Mouse (Mus musculus) ovary, postnatal 14 days (tissue): ENCODE results near the gene Tmcc3.

Experiments used
- DNase-seq: peaks from one replicate; pipeline ENCODE4 v3.0.0; 2022; ENCODE audit warnings: low spot score

Gene Tmcc3

DNA sequence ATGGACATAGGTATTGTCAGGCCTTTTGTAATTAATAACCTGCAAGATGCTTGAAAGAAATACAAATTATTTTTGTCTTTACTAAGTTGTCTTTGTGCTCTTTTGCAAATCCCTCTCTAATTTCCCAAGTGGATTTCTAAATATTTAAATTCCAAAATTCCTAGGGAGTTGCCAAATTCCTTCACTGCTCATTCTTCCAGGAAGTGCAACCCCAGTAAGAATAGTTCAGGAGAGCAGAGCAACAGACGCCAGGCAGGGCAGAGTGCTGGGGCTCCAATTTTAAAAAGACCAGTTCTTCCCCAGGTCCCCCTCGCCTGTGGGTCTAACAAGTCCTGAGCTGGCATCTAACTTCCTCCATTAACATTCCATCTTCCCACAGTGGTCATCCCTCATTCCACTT, 239.3 kb downstream of the Tmcc3 start:
- no peak for DNase-seq

DNA sequence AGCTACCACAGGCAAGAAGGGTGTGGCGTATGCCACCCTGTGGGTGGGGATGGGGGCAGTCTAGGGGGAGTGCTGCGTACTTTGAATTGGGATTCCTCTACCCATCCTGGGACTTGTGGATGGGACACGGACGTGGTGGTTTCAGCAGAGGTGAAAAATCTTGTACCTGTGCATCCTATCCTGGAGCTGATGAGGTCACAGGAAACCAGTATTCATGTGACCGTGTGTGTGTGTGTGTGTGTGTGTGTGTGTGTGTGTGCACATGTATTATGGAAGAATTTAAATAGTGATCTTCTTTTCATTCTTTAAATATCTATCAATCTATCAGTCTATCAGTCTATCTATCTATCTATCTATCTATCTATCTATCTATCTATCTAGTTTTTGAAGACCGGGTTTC, 239.8 kb downstream of the Tmcc3 start:
- DNase-seq: no peak

DNA sequence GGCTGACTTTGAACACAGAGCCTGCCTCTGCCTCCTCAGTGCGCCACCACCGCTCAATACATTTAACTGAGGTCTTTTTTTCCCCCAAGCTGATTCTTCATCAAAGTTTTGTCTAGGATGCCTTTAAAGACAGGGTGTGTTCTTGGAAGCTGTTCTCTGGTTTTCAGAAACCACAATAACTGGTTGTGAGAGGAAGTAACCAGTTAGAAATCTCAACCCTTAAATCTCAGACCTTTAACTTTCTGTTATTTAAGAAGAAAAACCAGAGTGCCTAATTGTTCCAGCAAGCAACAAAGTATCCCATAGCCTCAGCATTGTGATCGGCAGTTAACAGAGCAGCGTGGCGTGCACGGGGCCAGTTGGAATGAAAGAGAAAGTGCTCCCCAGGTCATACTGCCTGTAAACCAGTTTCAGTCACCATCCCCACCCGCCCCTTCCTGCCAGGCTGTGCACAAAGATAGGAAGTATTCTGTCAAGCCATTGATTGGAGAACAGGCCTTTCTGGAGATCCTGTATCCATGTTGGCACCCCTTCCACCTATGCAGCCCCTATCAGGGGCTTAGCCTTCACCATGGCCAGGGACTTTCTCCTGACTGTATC, 240.3 kb downstream of the Tmcc3 start:
- DNase-seq: no peak

DNA sequence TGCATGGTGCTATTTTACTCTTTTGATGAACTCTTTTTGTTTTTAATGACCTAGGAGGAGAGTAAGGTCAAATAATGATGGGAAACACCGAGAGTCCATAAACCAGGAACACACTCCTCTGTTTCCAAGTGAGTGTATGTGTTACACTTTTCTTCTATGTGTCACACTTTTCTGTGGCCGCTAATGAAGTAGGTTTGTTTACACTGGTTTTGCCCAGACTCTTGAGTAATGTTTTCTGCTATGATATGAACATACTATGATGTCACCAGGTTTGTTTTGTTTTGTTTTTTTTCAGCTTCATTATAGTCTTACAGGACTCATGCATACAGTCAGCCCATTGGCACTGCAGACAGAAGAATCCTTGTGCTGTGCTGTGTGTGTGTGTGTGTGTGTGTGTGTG, 243.6 kb downstream of the Tmcc3 start:
- no peak for DNase-seq

DNA sequence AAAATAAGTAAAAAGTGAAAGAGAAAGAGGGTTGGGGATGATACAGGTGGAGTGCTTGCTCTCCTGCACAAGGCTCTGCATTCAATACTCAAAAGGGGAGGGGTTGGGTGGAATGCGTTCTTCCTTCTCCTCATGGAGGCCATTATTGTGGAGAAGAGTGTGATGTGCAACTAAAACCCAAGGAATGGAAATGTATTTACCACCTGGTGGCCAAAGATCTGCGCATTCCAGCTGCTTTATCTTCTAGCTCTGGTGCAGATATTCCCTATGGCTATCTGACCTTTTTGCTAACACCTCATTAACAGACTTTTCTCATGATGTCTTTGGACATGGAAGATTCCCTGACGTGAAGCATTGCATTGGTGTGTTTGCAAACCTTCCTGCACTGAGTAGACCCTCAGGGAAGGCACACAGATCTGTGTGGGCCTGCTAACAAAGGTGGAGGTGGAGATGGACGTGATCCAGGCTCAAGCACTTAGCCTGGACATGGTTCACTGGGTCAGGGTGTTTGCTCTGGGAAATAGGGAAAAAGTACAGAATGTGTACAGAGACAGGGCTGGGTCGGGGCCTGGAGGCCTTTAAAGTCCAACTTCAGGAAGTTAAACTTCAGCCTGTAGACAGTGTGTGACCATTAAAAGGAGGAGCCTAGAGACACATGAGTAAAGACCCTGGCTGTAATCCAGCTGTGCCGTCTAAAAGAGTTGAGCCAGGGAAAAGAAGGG, 245.8 kb downstream of the Tmcc3 start:
- no peak for DNase-seq

DNA sequence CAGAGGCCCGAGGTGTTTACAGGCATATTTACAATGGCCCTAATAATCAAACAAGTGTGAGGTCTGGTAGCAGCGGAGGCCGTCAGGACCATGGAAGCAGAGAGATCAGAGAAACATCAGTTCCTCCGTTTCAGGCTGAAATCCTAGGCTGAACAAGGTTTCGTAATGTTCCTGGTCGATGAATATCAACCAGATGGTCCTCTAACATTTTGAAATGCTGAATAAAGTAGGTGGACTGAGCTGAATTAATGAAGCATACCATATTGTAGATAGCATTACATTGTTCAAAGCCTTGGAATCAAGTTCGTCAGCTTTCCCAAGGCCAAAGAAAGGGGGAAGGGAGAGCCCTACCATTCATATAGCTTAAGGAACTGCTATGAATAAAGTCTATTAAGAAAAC, 247.1 kb downstream of the Tmcc3 start:
- DNase-seq: no peak

DNA sequence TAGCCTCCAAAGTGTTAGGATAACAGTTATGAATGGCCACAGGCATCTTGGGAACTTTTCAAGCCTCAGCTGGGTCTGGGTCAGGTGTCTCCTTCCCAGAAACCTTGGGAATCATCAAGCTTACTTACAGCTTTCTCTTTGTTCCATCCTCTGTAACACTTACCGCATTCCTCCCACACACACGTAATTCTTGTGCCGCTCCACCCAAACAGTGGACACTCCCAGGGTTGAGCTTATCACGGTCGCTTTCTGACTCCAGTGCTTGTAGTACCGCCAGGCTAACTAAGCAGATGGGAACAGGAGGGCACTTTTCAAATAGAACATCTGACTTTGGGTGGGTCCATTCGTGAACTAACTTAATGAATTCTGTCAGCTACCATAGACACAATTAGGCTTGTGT, 249.6 kb downstream of the Tmcc3 start:
- no peak for DNase-seq

DNA sequence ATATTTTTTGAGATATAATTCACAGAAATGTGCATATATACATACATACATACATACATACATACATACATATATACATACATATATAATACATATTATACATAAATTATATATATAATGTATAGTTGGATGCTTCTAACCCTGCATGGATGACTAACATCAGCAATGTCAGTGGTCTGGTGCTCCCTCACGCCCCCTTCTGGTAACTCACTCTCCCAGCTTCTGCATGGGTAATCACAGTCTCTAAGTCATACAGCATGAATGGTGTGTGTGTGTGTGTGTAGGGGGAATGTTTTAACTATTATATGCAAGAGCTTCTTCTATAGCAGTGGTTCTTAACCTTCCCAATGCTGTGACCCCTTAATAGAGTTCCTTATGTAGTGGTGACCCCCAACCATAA, 250.4 kb downstream of the Tmcc3 start:
- no peak for DNase-seq

DNA sequence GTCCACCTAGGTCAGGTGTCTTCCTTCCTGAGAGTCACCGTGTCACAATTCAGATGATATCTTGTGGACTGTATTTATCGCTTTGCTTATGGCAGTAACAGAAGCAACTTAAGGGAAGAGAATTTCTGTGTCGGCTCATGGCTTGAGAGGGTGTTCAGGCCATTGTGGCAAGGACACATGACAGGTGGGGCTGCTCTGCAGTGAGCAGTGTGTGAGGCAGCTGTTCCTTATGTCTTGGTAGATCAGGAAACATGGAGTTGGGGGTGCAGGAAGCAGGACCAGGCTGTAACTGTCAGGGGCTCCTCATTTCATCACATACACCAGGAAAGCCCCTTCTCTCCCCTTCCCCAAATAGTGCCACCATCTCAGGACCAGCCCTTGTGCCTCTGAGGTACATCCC, 251.2 kb downstream of the Tmcc3 start:
- DNase-seq: no peak

DNA sequence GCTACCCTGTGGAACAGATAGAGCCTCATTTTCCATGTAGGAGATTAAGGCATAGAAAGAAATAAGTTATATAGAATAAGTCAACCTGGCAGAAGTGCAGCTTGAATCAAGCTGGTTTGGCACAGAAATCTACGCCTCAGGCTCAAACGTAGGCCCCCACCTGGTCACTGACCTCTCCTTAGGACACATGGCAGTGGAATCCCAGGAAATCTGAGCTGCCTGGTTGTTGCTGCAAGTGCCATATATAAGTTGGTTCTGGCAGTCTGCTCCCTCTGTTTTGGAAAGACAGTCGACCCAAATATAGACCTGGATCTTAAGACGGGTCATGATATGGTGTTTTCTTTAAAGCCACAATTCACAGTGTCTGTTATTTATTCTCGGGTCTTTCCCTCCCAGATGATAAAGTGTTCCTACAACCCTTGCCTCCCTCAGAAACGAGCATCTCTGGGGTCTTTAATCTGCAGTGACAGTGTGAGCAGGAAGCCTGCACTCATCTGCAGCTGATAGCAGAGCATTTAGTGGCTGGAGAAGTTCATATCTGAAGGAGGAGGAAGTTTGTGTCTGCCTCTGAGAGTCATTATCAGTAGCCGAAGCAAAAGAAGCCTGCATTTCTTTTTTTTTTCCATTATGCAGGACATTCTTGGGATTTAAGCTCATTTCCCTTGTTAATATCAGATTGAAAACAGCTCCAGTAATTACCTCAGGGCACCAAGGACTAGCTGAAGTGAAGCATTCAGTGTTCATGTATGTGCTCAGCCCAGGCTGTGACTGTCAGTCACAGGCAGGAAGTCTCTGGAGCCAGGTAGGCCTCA, 253.9 kb downstream of the Tmcc3 start:
- no peak for DNase-seq

DNA sequence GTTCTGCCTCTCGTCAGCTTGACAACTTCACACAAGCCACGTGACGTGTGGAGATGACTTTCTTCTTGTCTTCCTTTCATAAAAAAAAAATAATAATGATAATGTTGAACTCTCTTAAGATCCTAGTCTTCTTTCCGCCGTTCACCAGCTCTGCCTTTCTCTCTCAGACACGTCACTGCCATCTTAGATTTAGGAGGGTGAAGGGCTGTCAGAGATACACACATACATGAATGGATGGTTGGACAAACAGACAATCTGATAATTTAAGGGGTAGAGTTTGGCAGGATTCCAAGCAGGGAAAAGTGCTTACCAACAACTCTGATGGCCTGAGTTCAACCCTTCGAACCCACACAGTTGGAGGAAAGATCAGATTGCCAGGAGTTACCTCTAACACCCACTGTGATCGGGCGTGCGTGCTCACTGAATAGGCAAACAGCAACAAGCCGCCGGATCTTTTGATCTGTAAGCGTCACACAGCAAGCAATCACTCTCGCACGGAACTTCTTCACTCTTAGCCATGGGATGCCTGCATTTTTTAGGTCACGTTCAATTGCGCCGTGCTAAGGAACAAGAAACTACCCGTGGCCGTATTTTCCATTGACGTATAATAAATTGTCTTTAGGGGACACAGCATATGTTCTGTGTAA, 254.6 kb downstream of the Tmcc3 start:
- DNase-seq: no peak

DNA sequence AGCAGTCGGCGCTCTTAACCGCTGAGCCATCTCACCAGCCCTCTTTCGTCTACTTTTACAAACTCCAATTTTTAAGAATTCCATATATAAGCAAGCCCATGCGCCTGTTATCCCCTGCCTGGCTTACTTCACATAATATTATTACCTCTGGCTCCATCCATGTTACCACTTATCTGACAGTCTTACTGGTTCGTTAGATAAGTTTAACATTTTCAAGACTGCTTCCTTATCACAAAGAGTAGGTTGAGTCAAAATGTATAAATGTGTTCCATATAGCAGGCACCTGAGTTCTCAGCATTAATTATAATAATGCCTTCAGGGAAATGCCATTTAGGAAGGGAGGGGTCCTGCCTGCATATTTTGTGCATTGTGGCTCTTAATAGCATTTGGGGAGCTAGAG, 255.5 kb downstream of the Tmcc3 start:
- no peak for DNase-seq

DNA sequence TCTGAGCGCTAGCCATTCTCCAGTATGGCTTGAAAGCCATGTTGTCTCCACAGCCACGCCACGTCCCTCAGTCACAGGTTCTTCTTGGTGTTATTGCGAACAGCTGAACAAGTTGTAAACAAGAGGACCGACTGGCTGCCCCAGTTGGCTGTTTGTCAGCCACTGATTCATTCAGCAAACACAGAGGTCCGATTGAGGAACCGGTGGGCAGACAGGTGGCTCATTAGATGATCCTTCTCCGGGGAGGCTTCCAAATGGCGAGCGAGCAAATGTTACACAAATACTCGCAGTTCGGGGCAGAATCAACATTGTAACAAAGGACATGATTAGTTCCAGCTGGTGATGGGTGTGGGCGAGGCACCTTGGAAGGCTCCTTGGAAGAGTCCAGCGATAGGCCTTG, 256.2 kb downstream of the Tmcc3 start:
- DNase-seq: no peak

DNA sequence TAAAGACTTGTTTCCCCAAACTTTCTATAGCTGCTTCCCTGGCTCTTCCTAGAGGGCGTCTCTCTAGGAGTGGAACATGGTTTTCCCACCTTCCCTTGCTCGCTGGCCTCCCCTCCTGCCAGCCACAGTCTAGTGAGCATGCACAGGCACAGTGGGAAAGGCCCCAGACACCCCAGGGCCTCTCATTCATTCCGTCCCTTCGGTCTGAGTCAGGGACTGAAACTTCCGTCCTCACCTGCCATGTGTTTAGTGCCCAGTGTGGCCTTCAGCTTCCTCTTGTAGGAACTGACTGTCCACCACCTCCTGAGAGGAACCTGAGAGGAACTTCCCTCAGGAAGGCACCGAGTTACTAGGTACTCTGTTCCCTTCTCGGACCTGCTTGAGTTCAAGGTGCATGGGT, 257.1 kb downstream of the Tmcc3 start:
- no peak for DNase-seq

DNA sequence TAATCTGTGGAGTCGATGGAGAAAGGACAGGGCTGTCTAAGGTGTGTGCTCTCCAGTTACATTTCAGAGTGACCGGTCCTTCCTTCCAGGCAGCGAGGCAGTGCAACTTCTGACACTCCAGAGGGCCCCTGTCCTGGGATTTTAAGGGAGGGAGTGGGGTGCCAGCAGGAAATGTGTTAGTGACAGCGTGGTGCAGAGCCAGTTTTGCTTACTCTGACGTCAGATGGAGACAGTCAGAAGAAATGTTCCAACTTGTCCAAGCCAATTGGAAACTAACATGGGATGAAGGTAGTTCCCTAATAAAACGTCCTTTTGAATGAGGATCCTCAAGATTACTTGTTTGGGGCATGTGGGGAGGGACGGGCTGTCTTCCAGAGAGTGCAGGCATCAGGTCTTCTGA, 258.0 kb downstream of the Tmcc3 start:
- no peak for DNase-seq

DNA sequence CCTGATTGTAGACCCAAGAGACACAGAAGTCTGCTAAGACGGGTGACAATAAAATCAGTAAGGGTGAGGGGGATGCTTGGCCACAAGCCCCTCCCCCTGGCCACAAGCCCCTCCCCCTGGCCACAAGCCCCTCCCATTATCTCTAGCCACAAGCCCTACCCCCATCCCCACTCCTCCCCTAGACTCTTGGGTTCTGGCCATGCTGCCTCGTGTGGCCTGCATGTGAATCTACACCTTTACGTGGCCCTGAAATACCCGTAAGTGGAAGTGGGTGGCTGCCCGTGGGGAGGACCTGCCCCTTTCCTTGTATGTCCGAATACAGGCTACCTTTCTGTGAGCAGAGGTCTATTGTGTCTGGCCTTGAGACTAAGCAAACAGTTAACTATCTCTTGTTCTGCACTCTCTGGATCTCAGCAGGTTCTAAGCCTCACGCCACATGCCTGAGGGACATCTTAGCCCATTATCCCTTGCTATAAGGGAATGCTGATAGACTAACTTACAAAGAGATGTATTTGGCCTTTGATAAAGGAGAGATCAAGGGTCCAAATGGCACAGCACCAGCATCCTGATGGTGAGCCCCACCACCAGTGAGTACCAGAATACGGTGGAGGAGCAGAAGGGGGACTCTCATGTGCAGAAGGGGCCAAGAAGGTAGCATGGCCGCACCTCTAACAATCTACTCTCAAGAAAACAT, 260.3 kb downstream of the Tmcc3 start:
- DNase-seq: no peak

DNA sequence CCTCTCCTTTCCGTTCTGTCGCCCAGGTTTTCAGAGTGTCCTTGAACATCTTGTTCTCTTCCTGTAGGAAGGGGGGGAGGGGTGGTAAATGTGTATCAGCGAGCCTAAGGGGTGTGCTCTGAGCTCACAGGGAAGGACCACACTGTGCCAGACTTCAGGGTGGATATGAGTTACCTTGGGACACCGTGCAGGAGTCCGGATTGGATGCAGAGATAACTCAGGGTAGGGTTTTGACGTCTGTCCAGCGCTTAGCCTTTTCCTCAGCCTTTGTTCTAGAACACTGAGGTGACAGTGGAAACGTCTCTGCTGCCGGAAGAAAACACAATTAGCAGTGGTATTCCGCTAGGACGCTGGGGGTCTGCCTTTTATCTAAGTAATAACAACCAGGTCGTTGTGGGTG, 261.0 kb downstream of the Tmcc3 start:
- DNase-seq: no peak

DNA sequence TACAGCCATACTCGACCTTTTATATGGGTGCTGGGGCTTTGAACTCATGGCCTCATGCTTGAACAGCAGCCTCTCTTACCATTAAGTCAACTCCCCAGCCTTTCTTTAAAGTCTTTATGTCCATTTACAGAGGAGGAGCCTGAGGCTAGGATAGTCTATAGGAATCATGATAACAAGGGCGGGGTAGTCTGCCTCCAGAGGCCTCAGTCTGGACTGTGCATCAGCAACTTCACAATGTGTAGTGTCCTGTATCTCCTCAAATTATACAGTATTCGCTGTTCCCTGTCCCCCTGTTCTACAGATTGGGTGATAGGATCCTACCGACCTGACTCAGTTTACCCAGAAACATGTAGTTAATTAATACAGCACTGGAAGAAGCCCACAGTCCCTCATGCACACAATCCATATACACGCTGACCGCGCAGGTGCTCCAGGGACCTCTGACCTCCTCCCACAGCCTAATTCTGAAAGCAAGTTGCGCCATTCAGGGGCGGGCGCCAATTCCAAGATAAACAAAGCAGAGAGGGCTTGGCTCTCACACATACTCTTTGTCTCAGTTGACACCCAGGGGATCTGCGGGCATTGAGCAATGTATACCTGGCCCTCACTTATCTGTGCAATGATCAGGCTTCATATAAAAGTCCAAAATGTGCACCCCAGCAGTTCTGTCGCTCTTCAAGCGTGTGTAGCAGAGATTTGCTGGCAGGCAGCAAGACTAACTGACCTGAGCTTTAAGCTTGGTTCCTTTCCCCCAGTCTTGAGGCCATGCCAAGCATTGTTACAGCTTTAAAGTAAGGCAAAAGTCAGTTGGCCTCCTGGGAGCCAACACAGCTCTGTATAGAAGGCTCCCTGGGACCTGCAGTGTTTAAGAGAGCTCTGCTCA, 262.9 kb downstream of the Tmcc3 start:
- peak; percentile 19 for DNase-seq

DNA sequence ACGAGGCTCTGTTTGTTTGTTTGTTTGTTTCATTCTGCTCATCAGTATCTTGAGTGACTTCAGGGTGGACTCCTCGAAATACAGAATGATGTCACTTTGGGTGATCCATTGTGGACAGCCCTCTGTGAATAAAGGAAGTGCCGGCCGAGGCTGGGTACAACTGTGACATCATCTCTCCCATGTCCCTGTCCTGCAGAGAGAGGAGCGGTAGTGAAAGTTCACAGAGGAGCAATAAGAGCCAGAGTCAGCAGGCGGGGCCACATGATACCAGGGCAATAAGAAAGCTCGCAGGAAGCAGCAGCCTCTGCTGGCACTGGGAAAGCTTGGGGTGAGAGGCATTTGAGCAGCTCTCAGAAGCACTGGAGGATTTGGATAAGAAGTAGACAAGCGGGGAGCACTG, 264.2 kb downstream of the Tmcc3 start:
- no peak for DNase-seq

DNA sequence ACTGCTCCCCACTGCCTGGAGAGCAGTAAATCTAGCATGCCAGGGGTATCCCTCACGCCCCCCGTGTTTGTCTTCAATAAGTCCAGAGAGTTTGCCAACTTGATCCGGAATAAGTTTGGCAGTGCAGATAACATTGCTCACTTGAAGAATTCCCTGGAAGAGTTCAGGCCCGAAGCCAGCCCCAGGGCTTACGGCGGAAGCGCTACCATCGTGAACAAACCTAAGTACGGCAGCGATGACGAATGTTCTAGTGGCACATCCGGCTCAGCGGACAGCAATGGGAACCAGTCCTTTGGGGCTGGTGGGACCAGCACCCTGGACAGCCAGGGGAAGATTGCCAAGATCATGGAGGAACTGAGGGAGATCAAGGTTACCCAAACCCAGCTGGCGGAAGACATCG, 267.1 kb downstream of the Tmcc3 start:
- DNase-seq: no peak

DNA sequence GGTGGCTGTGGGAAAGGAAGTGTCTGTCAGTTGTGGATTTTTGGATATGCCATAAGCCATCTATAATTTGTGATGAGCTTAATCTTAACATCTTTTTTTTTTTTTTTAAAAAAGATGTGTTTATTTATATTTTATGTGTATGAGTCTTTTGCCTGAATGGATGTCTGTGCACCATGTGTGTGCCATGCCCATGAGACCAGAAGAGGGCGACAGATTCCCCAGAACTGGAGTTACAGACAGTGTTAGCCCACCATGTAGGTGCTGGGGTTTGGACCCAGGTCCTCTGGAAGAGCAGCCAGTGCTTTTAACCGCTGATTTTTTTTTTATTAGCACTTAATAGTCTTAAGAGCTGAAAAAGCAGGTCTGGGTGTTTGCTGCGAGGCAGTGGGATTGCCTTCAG, 269.6 kb downstream of the Tmcc3 start:
- DNase-seq: no peak
